Mouse (Mus musculus): ENCODE results near the gene 1810010D01Rik.

The 1810010D01Rik gene

DNA sequence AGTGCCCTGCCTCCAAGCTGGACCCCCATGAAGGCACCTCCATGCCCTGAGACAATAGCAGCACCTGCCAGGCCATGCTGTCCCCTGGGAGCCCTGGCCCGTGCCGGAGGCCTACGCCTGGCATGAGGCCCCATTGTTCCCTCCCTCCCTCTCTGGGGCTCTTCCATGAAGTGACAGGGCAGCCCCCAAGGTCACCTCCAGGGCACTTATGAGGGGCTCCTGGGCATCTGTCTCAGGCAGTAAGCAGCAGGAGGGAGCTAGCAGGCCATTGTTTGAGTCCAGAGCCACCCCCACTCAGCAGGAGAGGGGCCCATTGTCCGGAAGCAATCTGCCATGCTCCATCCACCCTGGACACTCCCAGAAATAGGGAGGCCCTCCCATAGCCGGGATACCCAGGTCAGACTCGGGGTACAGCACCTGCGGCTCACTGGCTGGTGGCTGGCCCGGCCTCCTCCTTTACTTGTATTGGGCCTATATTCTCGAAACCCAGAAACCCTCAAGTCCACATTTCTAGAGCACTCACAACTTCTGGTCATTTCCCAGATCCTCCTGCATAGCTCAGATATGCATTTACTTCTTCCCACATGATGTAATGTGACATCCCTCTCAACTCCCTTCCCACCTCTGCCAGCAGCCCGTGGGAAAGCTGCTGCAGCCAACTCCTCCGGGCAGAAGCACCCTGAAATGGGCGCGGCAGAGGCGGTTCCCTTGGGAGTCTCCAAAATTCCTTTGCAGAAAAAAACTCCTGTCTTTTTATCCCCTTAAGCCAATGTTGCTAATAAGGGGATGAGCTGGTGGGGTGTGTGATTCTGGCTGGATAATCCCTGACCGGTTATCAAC lies 30.9 kb downstream of the 1810010D01Rik start:
- no peak for DNase-seq (ENCODE audit: low spot score)

DNA sequence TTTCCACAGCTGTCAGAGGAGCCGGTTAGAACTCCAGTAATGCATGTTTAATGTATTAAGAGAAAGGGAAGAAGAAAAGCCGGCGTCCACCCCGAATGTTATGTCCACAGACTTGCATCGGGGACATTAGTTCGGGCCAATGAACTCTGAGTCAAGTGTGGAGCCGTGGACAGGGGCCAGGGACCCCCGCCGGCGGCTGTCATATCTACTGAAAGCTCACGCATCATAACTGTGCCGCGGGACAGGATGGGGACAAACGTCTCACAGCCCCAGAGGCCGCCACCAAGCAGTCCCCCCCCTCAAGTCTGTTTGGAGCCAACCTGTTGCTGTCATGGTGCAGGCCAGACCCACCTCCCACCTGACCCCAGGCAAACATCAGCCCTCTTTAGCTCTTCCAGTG lies 34.4 kb downstream of the 1810010D01Rik start:
- DNase-seq (ENCODE audit: low spot score), result no peak

- DNase-seq (ENCODE audit: low spot score), result no peak
Observed at GRCm38 (mm10) chr7:145173116-145173515, 34.8 kb downstream of the 1810010D01Rik start.

GRCm38 (mm10) chr7:145169703-145170102 lies 38.2 kb downstream of the 1810010D01Rik start:
- no peak for DNase-seq (ENCODE audit: low spot score)

DNA sequence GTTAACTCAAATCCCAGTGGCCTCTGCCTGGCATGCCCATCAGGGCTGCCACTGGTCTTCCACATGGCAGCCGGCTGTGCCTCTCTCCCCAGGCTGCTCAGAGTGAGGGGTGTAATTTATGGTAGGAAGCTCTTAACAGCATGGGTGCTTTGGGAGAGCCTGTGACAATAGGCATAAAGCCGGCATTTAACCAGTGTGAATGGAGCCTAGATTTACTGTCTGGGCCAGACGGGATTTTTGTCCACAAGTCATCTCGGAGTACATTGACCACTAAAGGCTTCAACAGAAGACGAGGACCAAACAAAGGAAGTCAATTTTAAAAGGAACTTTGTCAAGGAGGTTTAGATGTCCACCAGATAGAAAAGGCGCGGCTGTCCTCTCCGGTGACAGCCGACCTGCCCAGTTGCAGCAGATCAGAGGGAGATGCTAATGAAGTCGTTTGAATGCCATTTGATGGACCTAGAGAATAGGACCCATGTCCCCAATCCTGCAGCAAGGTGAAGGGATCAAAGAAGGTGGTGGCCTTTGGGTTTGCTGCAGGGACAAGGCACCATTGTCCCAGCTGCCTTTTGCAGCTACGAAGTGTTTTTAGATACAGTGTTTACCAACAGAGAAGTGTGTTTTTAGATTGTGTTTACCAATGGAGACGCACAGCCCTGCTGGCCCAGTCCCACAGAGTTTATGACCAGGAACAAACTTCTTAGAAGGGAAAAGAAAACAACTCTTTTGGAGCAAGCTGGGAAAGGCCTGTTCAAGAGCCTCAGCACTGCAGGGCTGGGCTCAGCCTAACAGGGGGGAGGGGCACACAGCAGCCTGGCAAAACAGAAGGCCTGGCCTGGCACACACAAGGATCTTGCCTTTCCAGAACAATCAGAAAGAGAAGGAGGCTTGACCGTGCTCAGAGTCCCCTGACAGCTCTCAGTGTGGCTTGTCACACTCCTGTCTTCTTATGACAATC lies 48.4 kb downstream of the 1810010D01Rik start:
- no peak for DNase-seq (ENCODE audit: low spot score)

Data from c-Kit-positive CD71-positive TER-119-positive erythroid progenitor cells, embryonic 14.5 days (primary cell).